Mouse (Mus musculus): ENCODE data around the gene Gm16867. TPM values are rescaled to one million over a fixed set of nuclear protein-coding genes. Genes with fewer than 3 reads are reported as not detected.
"Not testable (repeated sequence)": the region's sequence is repeated elsewhere in the genome, so short reads cannot be mapped to it uniquely, and the experiment has no call there.

Gene Gm16867
- total RNA-seq, 2 experiments from 2014 or later, result 5.6 to 5.9 TPM

- ATAC-seq (replicated peaks; ENCODE audit: poor library complexity, severe bottlenecking), result not testable (repeated sequence)
These were observed 35.4 kb downstream of the Gm16867 start for GRCm38 (mm10) chr14:69467612-69468366.

GRCm38 (mm10) chr14:69464465-69464864 is 38.7 kb downstream of the Gm16867 start:
- ATAC-seq (replicated peaks; ENCODE audit: poor library complexity, severe bottlenecking), result not testable (repeated sequence)

GRCm38 (mm10) chr14:69457691-69458090 is 45.5 kb downstream of the Gm16867 start:
- ATAC-seq (replicated peaks; ENCODE audit: poor library complexity, severe bottlenecking), result peak; percentile 91

GRCm38 (mm10) chr14:69454640-69455039 is 48.5 kb downstream of the Gm16867 start:
- ATAC-seq (replicated peaks; ENCODE audit: poor library complexity, severe bottlenecking), result peak; percentile 33; the same call in 1 of the 2 replicates

GRCm38 (mm10) chr14:69448845-69449244 is 54.3 kb downstream of the Gm16867 start:
- ATAC-seq (replicated peaks; ENCODE audit: poor library complexity, severe bottlenecking), result peak; percentile 42; the same call in 1 of the 2 replicates

GRCm38 (mm10) chr14:69447006-69447405 is 56.2 kb downstream of the Gm16867 start:
- not testable (repeated sequence) for ATAC-seq (replicated peaks; ENCODE audit: poor library complexity, severe bottlenecking)

GRCm38 (mm10) chr14:69443092-69443692 is 60.0 kb downstream of the Gm16867 start:
- not testable (repeated sequence) for ATAC-seq (replicated peaks; ENCODE audit: poor library complexity, severe bottlenecking)

GRCm38 (mm10) chr14:69440955-69441354 is 62.2 kb downstream of the Gm16867 start:
- not testable (repeated sequence) for ATAC-seq (replicated peaks; ENCODE audit: poor library complexity, severe bottlenecking)

GRCm38 (mm10) chr14:69438678-69439214 is 64.4 kb downstream of the Gm16867 start:
- not testable (repeated sequence) for ATAC-seq (replicated peaks; ENCODE audit: poor library complexity, severe bottlenecking)

- ATAC-seq (replicated peaks; ENCODE audit: poor library complexity, severe bottlenecking), result not testable (repeated sequence)
These were observed 82.2 kb downstream of the Gm16867 start for GRCm38 (mm10) chr14:69421003-69421402.

- ATAC-seq (replicated peaks; ENCODE audit: poor library complexity, severe bottlenecking), result not testable (repeated sequence)
These were observed 85.6 kb downstream of the Gm16867 start for GRCm38 (mm10) chr14:69417545-69417944.

Other genes with a start within 250 kb of the Gm16867 start
- gene Synb, start 209.1 kb downstream of the Gm16867 start, total RNA-seq (2014; fragmentation: Nextera tagmentation), result not detected in 2 replicates
- gene Synb, start 209.1 kb downstream of the Gm16867 start, total RNA-seq (2017), result not detected in 2 replicates
- gene Gm27179, start 9.2 kb upstream of the Gm16867 start, total RNA-seq (2014; fragmentation: Nextera tagmentation), result not detected in 2 replicates
- gene Gm27179, start 9.2 kb upstream of the Gm16867 start, total RNA-seq (2017), result 0.26 TPM in 1 of 2 replicates, not detected in the other
- 9.1 and 13.7 TPM in 2 replicates for gene Entpd4b, start 52.1 kb upstream of the Gm16867 start, total RNA-seq (2014; fragmentation: Nextera tagmentation)
- 7.5 and 10.0 TPM in 2 replicates for gene Entpd4b, start 52.1 kb upstream of the Gm16867 start, total RNA-seq (2017)